Mouse (Mus musculus): ENCODE results near the gene Tnfrsf13b. TPM values are rescaled to one million over a fixed set of nuclear protein-coding genes. Genes with fewer than 3 reads are reported as not detected.
A peak's percentile ranks its signal among the peaks of the same experiment; 100 is the strongest.
"Not testable (repeated sequence)": the region's sequence is repeated elsewhere in the genome, so short reads cannot be mapped to it uniquely, and the experiment has no call there.

The Tnfrsf13b gene
- polyA plus RNA-seq, 2 experiments from 2014 or later = 77.2 to 97.2 TPM

DNA sequence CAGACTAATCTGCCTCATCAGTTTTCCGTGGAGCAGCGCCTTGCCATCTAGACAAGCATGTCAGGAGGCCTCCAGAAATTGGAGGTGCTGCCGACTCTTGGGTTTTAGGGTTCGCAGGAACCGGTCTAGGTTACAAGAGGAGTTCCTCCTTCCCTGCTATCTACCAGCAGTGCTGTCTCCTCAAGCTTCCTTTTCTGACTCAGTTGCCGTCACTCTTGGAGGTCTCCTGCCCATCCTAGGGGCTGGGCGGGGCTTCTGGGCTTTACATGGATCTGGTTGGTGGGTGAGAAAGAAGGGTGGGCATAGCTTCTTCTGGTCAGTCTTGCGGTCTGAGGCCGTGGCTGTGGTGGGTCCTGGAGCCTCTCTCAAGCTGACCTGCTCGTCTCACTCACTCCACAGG is 2.8 kb downstream of the Tnfrsf13b start:
- no peak for ATAC-seq

DNA sequence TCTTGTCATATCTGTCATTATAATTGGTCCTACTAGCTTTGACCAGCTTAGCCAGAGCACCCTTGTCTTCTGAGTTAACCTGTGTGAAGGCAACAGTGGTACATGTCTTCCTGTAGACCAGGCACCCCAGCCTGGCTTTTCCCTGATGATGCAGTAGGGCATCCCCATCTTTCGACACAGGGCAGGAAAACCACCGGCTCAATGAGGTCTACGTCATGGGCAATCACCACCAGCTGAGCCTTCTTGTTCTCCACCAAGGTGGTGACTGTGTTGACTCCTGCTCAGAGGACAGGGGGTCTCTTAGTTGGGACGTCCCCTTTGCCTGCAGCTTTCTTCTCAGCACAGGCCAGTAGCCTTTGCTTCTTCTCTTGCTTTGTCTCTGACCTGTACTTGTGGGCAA is 4.1 kb downstream of the Tnfrsf13b start:
- not testable (repeated sequence) for ATAC-seq

- no peak for ATAC-seq
These were observed 6.4 kb downstream of the Tnfrsf13b start for GRCm38 (mm10) chr11:61132943-61133342.

- ATAC-seq = no peak
These were observed 15.1 kb downstream of the Tnfrsf13b start for GRCm38 (mm10) chr11:61141693-61142092.

GRCm38 (mm10) chr11:61142262-61142661 is 15.7 kb downstream of the Tnfrsf13b start:
- ATAC-seq = peak; percentile 95

GRCm38 (mm10) chr11:61142941-61143530 is 16.5 kb downstream of the Tnfrsf13b start:
- ATAC-seq = no peak

DNA sequence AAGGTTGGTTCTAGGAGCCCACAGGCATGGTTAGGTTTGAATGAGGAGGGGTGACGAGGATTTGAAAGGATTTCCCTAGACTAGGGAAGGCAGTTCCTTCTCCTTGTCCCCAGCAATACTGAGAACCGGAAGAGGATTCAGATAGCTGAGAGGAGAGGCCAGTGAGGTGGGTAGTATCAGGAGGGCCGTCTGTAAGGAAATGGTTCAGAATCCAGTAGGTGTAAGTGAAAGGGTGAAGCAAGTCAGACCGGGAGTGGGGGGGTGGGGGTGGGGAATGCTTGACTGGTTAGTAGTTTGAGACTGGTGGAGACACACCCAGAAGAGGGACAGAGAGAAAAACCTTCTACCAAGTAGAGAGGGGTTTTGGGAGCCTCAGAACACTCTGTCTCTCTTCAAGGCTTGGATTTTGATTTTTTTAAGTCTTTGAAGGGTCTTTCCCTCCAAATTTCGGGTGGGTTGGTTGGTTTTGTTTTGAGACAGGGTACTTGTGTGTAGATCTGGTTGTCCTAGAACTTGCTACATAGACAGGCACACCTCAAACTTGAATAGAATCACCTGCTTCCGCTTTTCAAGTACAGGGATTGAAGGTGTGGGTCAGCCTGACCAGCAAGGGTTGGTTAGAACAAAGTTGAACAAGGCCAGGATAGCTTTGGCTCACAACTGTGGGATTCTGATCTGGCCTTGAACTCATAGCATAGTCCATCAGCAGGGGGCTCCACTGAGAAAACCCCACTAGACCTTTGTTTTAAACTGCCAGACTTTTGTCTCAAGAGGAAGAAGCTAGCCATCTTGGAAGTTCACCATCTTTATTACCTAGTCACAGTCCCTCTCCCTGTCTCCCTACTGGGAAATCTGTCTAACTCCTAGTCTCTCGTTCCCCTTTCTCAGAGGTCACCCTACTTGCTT is 17.3 kb downstream of the Tnfrsf13b start:
- no peak for ATAC-seq

DNA sequence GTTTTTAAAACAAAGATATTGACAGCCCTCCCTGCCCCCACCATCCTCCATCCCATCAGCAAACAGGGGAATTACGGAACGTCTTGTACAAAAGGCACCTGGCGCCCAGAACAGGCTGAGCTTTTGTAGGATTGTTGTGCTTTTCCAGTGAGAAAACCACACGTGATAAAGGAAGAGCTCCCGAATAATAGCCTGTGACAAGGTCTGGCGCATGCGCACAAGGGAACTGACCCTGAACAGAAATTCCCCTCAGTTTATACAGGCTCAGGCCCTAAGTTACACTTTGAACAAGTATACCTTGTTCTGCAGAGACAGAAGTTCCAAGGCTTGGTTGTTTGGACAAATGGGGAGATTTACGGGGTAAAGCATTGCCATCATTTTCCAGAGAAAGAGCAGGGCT is 19.0 kb downstream of the Tnfrsf13b start:
- no peak for ATAC-seq

- no peak for ATAC-seq
These were observed 20.2 kb downstream of the Tnfrsf13b start for GRCm38 (mm10) chr11:61146645-61147299.

DNA sequence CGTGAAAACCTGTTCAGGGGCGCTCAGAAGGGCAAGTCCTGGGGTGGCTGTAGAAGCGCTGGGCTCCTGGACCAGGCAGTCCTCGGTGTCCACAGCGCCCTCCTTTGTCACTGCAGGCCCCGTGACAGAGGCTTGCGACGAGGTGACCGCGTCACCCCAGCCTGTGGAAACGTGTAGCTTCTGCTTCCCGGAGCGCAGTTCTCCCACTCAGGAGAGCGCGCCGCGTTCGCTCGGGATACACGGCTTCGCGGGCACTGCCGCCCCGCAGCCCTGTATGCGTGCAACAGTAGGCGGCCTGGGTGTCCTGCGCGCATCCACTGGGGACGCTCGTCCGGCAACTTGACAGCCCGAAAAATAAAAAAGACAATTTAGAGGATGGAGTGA is 20.7 kb downstream of the Tnfrsf13b start:
- ATAC-seq = no peak

DNA sequence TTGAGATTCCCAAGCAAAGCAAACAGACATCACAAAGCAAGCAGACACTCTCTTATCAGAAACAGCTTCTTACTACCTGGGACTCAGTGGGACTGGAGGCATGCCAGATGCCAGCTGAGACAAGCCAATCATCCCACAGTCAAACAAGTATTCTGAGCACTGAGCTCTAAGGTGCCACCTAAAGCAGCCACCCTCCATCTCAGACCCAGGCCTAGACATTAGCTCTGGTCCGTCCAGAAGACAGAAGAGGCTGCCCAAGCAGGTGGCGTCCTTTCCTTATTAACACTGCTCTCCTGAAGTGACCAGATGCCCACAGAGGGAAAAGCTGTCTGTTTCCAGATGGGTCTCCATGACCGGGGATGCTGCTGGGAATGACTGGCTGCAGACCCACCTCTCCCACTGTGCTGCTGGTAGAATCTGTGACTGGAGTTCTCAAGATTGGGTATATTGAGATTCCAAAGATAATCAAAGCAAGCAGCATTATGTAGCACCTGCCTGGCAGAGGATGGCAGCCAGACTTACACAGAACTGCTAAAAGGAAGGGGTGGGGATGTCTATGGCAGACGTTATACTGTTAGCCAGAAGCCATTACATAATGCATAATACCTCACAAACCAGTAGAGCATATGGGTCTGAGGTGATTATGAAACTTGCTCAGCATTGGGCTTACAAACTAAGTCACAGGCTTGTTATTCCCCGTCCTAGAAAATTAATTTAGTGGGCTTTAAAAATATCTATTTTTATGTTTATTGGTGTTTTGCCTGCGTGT is 23.9 kb downstream of the Tnfrsf13b start:
- ATAC-seq = no peak

GRCm38 (mm10) chr11:61155727-61156126 is 29.2 kb downstream of the Tnfrsf13b start:
- peak; percentile 43 for ATAC-seq

DNA sequence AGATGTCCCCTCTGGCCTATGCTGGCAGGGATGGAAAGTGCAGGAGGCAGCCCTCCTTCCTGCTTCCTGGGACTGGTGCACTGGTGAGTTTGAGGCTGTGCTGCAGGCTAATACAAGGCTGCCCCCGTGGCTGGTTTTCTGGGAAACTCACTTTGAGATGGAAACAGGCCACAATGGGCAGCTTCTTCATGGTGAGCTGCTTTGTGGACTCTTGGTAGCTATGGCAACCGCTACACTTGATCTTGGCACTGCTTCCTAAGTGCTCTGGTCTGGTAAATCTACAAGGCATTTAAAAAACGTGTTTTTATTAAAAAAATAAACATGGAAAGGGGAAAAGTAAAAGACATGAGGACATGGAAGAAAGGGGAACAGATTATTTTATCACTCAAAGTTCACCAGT is 31.6 kb downstream of the Tnfrsf13b start:
- ATAC-seq = no peak

DNA sequence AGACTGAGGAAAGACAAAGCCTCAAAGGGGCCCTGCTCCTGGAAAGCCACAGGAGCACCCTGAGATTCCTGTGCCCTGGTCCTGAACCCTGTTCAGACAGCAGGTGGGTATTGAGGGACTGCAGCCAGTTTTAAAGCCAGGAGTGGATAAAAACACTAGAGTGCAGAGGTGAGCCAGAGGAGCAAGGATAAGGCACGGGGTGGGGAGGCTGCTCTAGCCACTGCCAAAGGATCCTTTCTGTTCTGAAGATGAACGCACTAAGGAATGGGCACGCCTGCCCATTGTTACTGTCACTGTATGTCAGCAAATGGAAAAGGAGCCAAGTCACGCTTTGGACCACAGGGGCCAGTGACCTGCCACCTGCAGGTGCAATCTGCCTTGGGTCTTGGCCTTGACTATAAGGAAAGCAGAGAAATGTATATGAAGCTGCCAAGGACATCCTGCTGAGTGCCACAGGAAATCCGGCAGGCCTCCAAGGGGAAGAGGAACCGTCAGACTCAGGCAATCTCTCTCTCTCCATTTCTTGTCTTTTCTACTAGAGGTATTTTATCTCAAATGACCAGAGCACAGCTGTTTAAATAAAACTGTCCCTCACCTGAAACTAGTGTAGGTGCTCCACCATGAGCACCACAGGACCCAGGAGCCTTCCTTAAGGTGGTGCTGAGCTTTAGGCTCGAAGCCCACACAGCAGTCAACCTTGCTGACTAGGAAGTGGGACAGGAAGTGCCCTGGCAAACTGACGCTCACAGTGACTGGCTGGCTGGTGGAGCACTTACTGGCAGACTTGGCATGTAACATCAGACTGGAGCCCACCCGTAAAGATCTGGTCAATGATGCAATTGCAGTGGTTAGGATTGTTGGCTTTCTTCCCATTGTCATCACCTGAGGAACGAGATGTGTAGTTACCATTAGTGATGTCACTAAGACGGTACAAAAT is 33.5 kb downstream of the Tnfrsf13b start:
- ATAC-seq = peak; percentile 45

DNA sequence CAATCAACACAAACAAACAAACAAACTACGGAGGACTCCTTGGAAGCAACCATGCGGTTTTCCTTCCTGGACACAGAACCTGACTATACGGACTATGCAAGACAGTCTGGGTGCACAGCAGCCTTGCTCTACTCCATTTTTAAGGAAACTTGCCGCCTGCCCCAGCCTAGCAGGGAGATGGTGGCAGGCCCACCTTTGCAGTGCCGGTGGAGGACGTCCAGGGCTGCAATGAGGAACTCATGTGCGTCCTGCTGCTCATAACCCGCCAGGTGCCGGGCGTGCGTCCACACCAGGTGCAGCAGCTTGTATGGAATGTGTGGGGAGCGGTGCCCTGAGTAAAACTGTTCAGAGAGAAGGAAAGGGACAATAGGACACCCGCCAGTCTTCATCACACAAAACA is 34.6 kb downstream of the Tnfrsf13b start:
- ATAC-seq = no peak

- no peak for ATAC-seq
These were observed 36.2 kb downstream of the Tnfrsf13b start for GRCm38 (mm10) chr11:61162776-61163175.

DNA sequence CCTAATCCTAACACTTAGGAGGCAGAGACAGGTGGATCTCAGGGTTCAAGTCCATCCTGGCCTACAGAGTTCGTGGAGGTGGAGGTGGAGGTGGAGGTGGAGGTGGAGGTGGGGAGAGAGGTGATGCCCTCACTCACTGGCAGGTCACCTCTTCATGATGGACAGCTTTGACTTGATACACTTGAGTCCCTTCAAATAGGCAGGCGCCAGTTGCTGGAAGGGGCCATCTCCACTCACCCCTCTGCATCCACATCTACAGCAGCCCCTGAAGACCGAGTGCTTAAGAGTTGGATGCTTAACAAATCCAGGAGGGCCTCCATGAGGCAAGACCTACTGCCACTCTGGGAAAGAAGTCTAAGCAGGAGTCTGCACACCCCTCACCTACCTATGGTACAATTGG is 36.8 kb downstream of the Tnfrsf13b start:
- no peak for ATAC-seq

DNA sequence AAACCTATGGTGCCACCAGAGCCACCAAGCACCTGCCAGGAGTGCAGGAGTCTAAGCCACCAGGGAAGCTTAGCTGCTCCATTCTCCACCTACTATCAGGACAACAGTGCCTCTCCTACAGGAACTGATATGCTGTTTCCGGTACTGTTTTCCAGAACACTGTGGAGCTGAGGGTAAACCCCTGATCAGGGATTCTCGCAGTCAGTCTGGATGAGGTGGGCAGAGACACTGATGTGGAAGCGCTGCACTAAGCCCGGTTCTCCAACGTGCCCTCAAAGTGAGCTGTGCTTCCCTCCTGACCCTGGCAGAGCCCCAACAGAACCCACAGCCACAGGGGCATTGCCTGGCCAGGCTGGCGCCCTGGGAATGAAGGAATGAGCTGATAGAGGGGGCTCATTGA is 37.8 kb downstream of the Tnfrsf13b start:
- ATAC-seq = no peak

GRCm38 (mm10) chr11:61164881-61165280 is 38.3 kb downstream of the Tnfrsf13b start:
- no peak for ATAC-seq

DNA sequence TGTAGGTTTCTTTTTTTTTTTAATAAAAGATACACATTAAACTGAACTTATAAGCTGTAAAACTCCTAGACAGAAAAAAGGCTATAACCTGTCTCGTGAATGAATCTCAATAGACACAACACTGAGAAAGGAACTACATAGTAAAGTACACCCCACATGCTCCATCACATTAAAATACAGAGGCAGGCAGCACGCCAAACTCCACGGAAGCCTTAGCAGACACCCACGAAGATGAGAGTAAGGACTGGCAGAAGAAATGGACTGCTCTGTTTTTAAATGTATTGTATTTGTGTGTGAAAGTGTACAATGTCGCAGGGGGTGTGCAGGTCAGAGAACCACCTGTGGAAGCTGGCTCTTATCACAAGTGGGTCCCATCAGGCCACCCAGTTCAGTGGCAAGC is 43.6 kb downstream of the Tnfrsf13b start:
- ATAC-seq = no peak

DNA sequence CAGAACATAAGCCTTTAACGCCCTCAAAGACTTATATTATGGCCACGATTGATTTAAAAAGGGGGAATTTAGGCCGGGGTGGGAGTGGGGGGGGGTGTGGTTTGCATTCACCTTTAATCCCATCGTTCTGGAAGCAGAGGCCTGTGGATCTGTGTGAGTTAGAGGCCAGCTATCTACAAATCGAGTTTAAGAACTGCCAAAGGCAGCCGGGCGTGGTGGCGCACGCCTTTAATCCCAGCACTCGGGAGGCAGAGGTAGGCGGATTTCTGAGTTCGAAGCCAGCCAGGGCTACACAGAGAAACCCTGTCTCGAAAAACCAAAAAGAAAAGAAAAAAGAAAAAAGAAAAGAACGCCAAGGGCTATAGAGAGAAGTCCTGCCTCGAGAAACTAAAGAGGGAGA is 46.9 kb downstream of the Tnfrsf13b start:
- not testable (repeated sequence) for ATAC-seq

All from CD4-positive, CD25-positive, alpha-beta regulatory T cell, adult 4 months (primary cell).